Mouse (Mus musculus) left cerebral cortex, adult 9 months (tissue): ENCODE data around the gene H6pd.
A peak's percentile ranks its signal among the peaks of the same experiment; 100 is the strongest.
"Not testable (repeated sequence)": the region's sequence is repeated elsewhere in the genome, so short reads cannot be mapped to it uniquely, and the experiment has no call there.

Source experiments
- DNase-seq, 2 experiments: peaks; one replicate each; pipeline ENCODE4 v3.0.0; 2022; ENCODE audit warnings: low spot score in 2 of 2

Gene H6pd

GRCm38 (mm10) chr4:150008853-150009586 is at the start of gene H6pd:
Gene H6pd, minus strand, starts transcription at chr4:150009023.
- DNase-seq: peak; percentile 52 to 84

- DNase-seq: no peak
Measured at GRCm38 (mm10) chr4:150057722-150058121, 48.9 kb upstream of the H6pd start.

GRCm38 (mm10) chr4:150056171-150056570 is 47.3 kb upstream of the H6pd start:
- no peak for DNase-seq

GRCm38 (mm10) chr4:150052380-150052779 is 43.6 kb upstream of the H6pd start:
- no peak for DNase-seq

- DNase-seq: no peak
Measured at GRCm38 (mm10) chr4:150051514-150051913, 42.7 kb upstream of the H6pd start.

GRCm38 (mm10) chr4:150049564-150050226 is 40.9 kb upstream of the H6pd start:
- DNase-seq: no peak

- DNase-seq: no peak
Measured at GRCm38 (mm10) chr4:150049157-150049513, 40.3 kb upstream of the H6pd start.

- DNase-seq: no peak
Measured at GRCm38 (mm10) chr4:150048478-150049156, 39.8 kb upstream of the H6pd start.

- no peak for DNase-seq
Measured at GRCm38 (mm10) chr4:150048038-150048437, 39.2 kb upstream of the H6pd start.

- no peak for DNase-seq
Measured at GRCm38 (mm10) chr4:150043591-150043990, 34.8 kb upstream of the H6pd start.

GRCm38 (mm10) chr4:150041346-150042110 is 32.7 kb upstream of the H6pd start:
- no peak for DNase-seq

- not testable (repeated sequence) for DNase-seq
Measured at GRCm38 (mm10) chr4:150040856-150041255, 32.0 kb upstream of the H6pd start.

- DNase-seq: no peak
Measured at GRCm38 (mm10) chr4:150040003-150040581, 31.3 kb upstream of the H6pd start.

- DNase-seq: no peak
Measured at GRCm38 (mm10) chr4:150038533-150038932, 29.7 kb upstream of the H6pd start.

GRCm38 (mm10) chr4:150036094-150036493 is 27.3 kb upstream of the H6pd start:
- no peak for DNase-seq

- DNase-seq: peak; percentile 58 to 94
Measured at GRCm38 (mm10) chr4:150035280-150035679, 26.5 kb upstream of the H6pd start.

GRCm38 (mm10) chr4:150033261-150033671 is 24.4 kb upstream of the H6pd start:
- DNase-seq: no peak

GRCm38 (mm10) chr4:150031234-150031890 is 22.5 kb upstream of the H6pd start:
- no peak for DNase-seq

GRCm38 (mm10) chr4:150030449-150031233 is 21.8 kb upstream of the H6pd start:
- DNase-seq: peak in 1 of 2 experiments; percentile 50

- DNase-seq: peak in 1 of 2 experiments; percentile 64
Measured at GRCm38 (mm10) chr4:150029885-150030284, 21.1 kb upstream of the H6pd start.
